Comparison of ENCODE assay signal across 18 mouse cellular contexts in the genomic region with DNA sequence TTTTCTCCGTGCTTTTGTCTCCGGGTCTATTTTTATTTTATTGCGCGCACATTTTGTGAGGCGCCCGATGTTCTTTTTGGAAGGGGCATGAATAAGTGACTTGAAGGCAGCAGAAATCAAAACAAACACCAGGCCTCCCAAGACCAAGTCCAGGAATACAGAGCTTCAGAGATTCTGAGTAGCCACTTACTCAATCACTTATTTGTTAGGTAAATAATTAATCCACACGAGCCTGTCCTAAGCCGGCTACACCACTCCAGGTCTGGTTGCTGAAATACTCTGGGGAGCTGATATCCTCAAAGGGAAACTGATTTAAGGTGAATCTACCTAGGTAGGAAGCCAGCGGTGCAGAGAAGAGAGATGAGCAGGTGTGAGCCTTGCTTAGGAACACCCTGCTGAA.
A peak's percentile ranks its signal among the peaks of the same experiment; 100 is the strongest.
DNase-seq lines count a peak whose midpoint lies in the region; ATAC-seq and TF ChIP-seq lines count a peak whose summit lies in the region.
"Had no signal": no experiment of that assay in that cellular context is flagged by ENCODE, and none has a peak within 500 bp of the region (broad histone marks: within the 10 kb centered on the region; RNA-seq: fewer than 3 reads in every experiment).

No protein-coding gene starts in this region.

- in situ Hi-C loops in Patski (cut with MboI; ENCODE audit: low pct_unique_long_range_greater_than_20kb): no loop called here

- no peak overlapping the region for H3K4me3 ChIP-seq in liver, embryonic 15.5 days (replicated peaks)
- no peak overlapping the region for H3K4me3 ChIP-seq in forebrain, embryonic 11.5 days (ENCODE audit: low read depth, low read length)
- no peak overlapping the region for H3K4me3 ChIP-seq in forebrain, embryonic 15.5 days
- H3K4me3 ChIP-seq: erythroblast, embryonic 14.5 days; megakaryocyte, embryonic 14.5 days had no signal

- no peak overlapping the region for H3K4me2 ChIP-seq in liver, embryonic 15.5 days
- H3K4me2 ChIP-seq in forebrain, embryonic 11.5 days (ENCODE audit: low read depth, low read length, severe bottlenecking): no peak overlapping the region
- no peak overlapping the region for H3K4me2 ChIP-seq in forebrain, embryonic 15.5 days (replicated peaks)

- 70% methylated on average over 9 of the region's 9 CpGs for WGBS in liver, embryonic 15.5 days (ENCODE audit: insufficient replicate concordance)
- 83% methylated on average over 9 of the region's 9 CpGs for WGBS in forebrain, embryonic 11.5 days
- WGBS in forebrain, embryonic 15.5 days: 84% methylated on average over 9 of the region's 9 CpGs

- CTCF ChIA-PET in Patski (lab: Charles Lee): interaction anchor here (1.0 to 1.6 kb wide), 3 partner anchors 11 to 17 kb away, joined by 3 to 6 read pairs (median 3); no protein-coding TSS in a partner anchor

- no peak overlapping the region for H3K9ac ChIP-seq in liver, embryonic 15.5 days
- no peak overlapping the region for H3K9ac ChIP-seq in forebrain, embryonic 11.5 days (ENCODE audit: low read length)
- no peak overlapping the region for H3K9ac ChIP-seq in forebrain, embryonic 15.5 days (replicated peaks)
- H3K9ac ChIP-seq: liver, embryonic 14.5 days had no signal

- peak; percentile 70 for DNase-seq in kidney, adult 11 months
- no peak for DNase-seq in kidney, postnatal 10 days
- no peak for DNase-seq in Patski (ENCODE audit: low read depth, low spot score)
- peak; percentile 80 for DNase-seq in kidney, adult 9 months
- DNase-seq in forebrain, embryonic 11.5 days (ENCODE audit: low spot score): no peak
- DNase-seq: adrenal gland, adult 8-10 months; cerebellum, adult 11 months; layer of hippocampus, postnatal 36 days; spleen, adult 18-20 months; thymus, adult 2 months had no signal

- H3K36me3 ChIP-seq in liver, embryonic 15.5 days (replicated peaks): no peaks in the 10 kb centered on the region
- no peaks in the 10 kb centered on the region for H3K36me3 ChIP-seq in forebrain, embryonic 11.5 days (ENCODE audit: control insufficient read depth, insufficient read depth, low read length)
- H3K36me3 ChIP-seq in forebrain, embryonic 15.5 days: no peaks in the 10 kb centered on the region

- no peaks in the 10 kb centered on the region for H3K27me3 ChIP-seq in Patski
- peaks cover 8% of the 10 kb centered on the region; the same call in 1 of the 2 replicates for H3K27me3 ChIP-seq in liver, embryonic 15.5 days
- no peaks in the 10 kb centered on the region for H3K27me3 ChIP-seq in forebrain, embryonic 11.5 days (ENCODE audit: control insufficient read depth, insufficient read depth, low read length)
- no peaks in the 10 kb centered on the region for H3K27me3 ChIP-seq in forebrain, embryonic 15.5 days

- ATAC-seq in Patski: peak; percentile 85
- ATAC-seq in liver, embryonic 15.5 days (ENCODE audit: insufficient read depth): no peak
- no peak for ATAC-seq in forebrain, embryonic 11.5 days (replicated peaks; ENCODE audit: low FRiP score)
- no peak for ATAC-seq in forebrain, embryonic 15.5 days (replicated peaks)
- ATAC-seq in inflammation-experienced regulatory T-cells, adult 6 months: no peak
- ATAC-seq: forebrain, embryonic 16.5 days; hindbrain, postnatal 0 days had no signal

- TF ChIP-seq CTCF in Patski (IDR thresholded peaks at IDR 0.05): no peak

- no peaks in the 10 kb centered on the region for H3K9me3 ChIP-seq in liver, embryonic 15.5 days (replicated peaks)
- no peaks in the 10 kb centered on the region for H3K9me3 ChIP-seq in forebrain, embryonic 11.5 days (ENCODE audit: control insufficient read depth, low read length)
- no peaks in the 10 kb centered on the region for H3K9me3 ChIP-seq in forebrain, embryonic 15.5 days
- H3K9me3 ChIP-seq: megakaryocyte, embryonic 14.5 days had no signal

- POLR2A ChIA-PET in Patski (lab: Charles Lee): interaction anchor here (1.2 to 1.4 kb wide), 3 partner anchors 16 to 67 kb away, joined by 4 to 10 read pairs (median 5); no protein-coding TSS in a partner anchor

- H3K4me1 ChIP-seq in liver, embryonic 15.5 days (replicated peaks): peaks cover 31% of the 10 kb centered on the region; the same call in 1 of the 2 replicates
- H3K4me1 ChIP-seq in forebrain, embryonic 11.5 days (replicated peaks; ENCODE audit: control insufficient read depth, insufficient read depth, low read length): no peaks in the 10 kb centered on the region
- no peaks in the 10 kb centered on the region for H3K4me1 ChIP-seq in forebrain, embryonic 15.5 days

- H3K27ac ChIP-seq in liver, embryonic 15.5 days (replicated peaks): peak overlapping the region; percentile 55
- H3K27ac ChIP-seq in forebrain, embryonic 11.5 days (ENCODE audit: low read depth, low read length): no peak overlapping the region
- no peak overlapping the region for H3K27ac ChIP-seq in forebrain, embryonic 15.5 days (replicated peaks)
- H3K27ac ChIP-seq: hindbrain, postnatal 0 days; liver, embryonic 14.5 days had no signal

Comparison
In these comparisons a context has a peak if more than half of its experiments do, and no peak if none do; other contexts are left out.
1. DNase-seq: peak in kidney, adult 11 months (single experiment) and kidney, adult 9 months (single experiment); none in kidney, postnatal 10 days (single experiment), Patski (single experiment) and forebrain, embryonic 11.5 days (single experiment).